Mouse (Mus musculus): ENCODE measurements around the gene Ppara. TPM values are rescaled to one million over a fixed set of nuclear protein-coding genes. Genes with fewer than 3 reads are reported as not detected.

The Ppara gene
- total and polyA plus RNA-seq, 3 experiments: 12.9 to 60.7 (median 53.1) TPM

GRCm38 (mm10) chr15:85807404-85807803 is 72.6 kb downstream of the Ppara start:
- Histone ChIP-seq H3K27me3 (ENCODE audit: control insufficient read depth, insufficient read depth, low read length) (no peaks in the 10 kb centered on the region), H3K4me1 (ENCODE audit: control insufficient read depth, insufficient read depth, low read length) (peaks cover 3% of the 10 kb centered on the region), H3K79me2 (replicated peaks; ENCODE audit: control insufficient read depth, insufficient read depth, low read length) (no peaks in the 10 kb centered on the region), H3K9ac (ENCODE audit: low read depth, low read length) (no peak overlapping the region), H3K4me3 (no peak overlapping the region), H3K36me3 (ENCODE audit: control insufficient read depth, insufficient read depth, low read length) (no peaks in the 10 kb centered on the region), H3K27ac (no peak overlapping the region)
- TF ChIP-seq POLR2A (IDR thresholded peaks at IDR 0.05; ENCODE audit: insufficient read depth, low read depth, low read length) (no peak), EP300 (IDR thresholded peaks at IDR 0.05; ENCODE audit: insufficient read depth, low read depth, low read length) (no peak), CTCF (IDR thresholded peaks at IDR 0.05) (no peak)
- intact Hi-C loops (cut with DNase I): no loop called here
- WGBS: 83% methylated on average over 4 of the region's 4 CpGs
- DNase-seq: no peak

- Histone ChIP-seq H3K4me1 (ENCODE audit: control insufficient read depth, insufficient read depth, low read length) (peaks cover 3% of the 10 kb centered on the region), H3K4me3 (no peak overlapping the region), H3K79me2 (replicated peaks; ENCODE audit: control insufficient read depth, insufficient read depth, low read length) (no peaks in the 10 kb centered on the region), H3K27me3 (ENCODE audit: control insufficient read depth, insufficient read depth, low read length) (no peaks in the 10 kb centered on the region), H3K9ac (ENCODE audit: low read depth, low read length) (no peak overlapping the region), H3K36me3 (ENCODE audit: control insufficient read depth, insufficient read depth, low read length) (no peaks in the 10 kb centered on the region), H3K27ac (peak overlapping the region; percentile 55)
- TF ChIP-seq EP300 (IDR thresholded peaks at IDR 0.05; ENCODE audit: insufficient read depth, low read depth, low read length) (no peak), CTCF (IDR thresholded peaks at IDR 0.05) (no peak), POLR2A (IDR thresholded peaks at IDR 0.05; ENCODE audit: insufficient read depth, low read depth, low read length) (no peak)
- 78% methylated on average over 6 of the region's 6 CpGs for WGBS
- intact Hi-C loops (cut with DNase I): no loop called here
- DNase-seq: no peak
These were observed 73.2 kb downstream of the Ppara start for GRCm38 (mm10) chr15:85808031-85808430.

GRCm38 (mm10) chr15:85808434-85808833 is 73.7 kb downstream of the Ppara start:
- Histone ChIP-seq H3K36me3 (ENCODE audit: control insufficient read depth, insufficient read depth, low read length) (no peaks in the 10 kb centered on the region), H3K4me1 (ENCODE audit: control insufficient read depth, insufficient read depth, low read length) (peaks cover 3% of the 10 kb centered on the region), H3K4me3 (no peak overlapping the region), H3K79me2 (replicated peaks; ENCODE audit: control insufficient read depth, insufficient read depth, low read length) (no peaks in the 10 kb centered on the region), H3K9ac (ENCODE audit: low read depth, low read length) (no peak overlapping the region), H3K27ac (peak overlapping the region; percentile 55), H3K27me3 (ENCODE audit: control insufficient read depth, insufficient read depth, low read length) (no peaks in the 10 kb centered on the region)
- TF ChIP-seq EP300 (IDR thresholded peaks at IDR 0.05; ENCODE audit: insufficient read depth, low read depth, low read length) (peak; percentile 55; the same call in 1 of the 2 replicates), CTCF (IDR thresholded peaks at IDR 0.05) (peak; percentile 39), POLR2A (IDR thresholded peaks at IDR 0.05; ENCODE audit: insufficient read depth, low read depth, low read length) (no peak)
- intact Hi-C loops (cut with DNase I): no loop called here
- DNase-seq: peak in 1 of 2 experiments; percentile 33
- 56% methylated on average over 8 of the region's 8 CpGs for WGBS

- H3K4me3 ChIP-seq: no peak overlapping the region
- no peak for DNase-seq
- H3K79me2 ChIP-seq (replicated peaks; ENCODE audit: control insufficient read depth, insufficient read depth, low read length): no peaks in the 10 kb centered on the region
- WGBS: 85% methylated on average over 12 of the region's 12 CpGs
- H3K36me3 ChIP-seq (ENCODE audit: control insufficient read depth, insufficient read depth, low read length): no peaks in the 10 kb centered on the region
- H3K4me1 ChIP-seq (ENCODE audit: control insufficient read depth, insufficient read depth, low read length): peaks cover 3% of the 10 kb centered on the region
- peak overlapping the region; percentile 55 for H3K27ac ChIP-seq
- no peak for TF ChIP-seq CTCF (IDR thresholded peaks at IDR 0.05)
- TF ChIP-seq POLR2A (IDR thresholded peaks at IDR 0.05; ENCODE audit: insufficient read depth, low read depth, low read length): no peak
- TF ChIP-seq EP300 (IDR thresholded peaks at IDR 0.05; ENCODE audit: insufficient read depth, low read depth, low read length): no peak
- intact Hi-C loops (cut with DNase I): no loop called here
- H3K27me3 ChIP-seq (ENCODE audit: control insufficient read depth, insufficient read depth, low read length): no peaks in the 10 kb centered on the region
- H3K9ac ChIP-seq (ENCODE audit: low read depth, low read length): no peak overlapping the region; the same call in 1 of the 2 replicates
These were observed 74.3 kb downstream of the Ppara start for GRCm38 (mm10) chr15:85809091-85809490.

- peaks cover 3% of the 10 kb centered on the region for H3K4me1 ChIP-seq (ENCODE audit: control insufficient read depth, insufficient read depth, low read length)
- DNase-seq: no peak
- no peaks in the 10 kb centered on the region for H3K79me2 ChIP-seq (replicated peaks; ENCODE audit: control insufficient read depth, insufficient read depth, low read length)
- no peak for TF ChIP-seq CTCF (IDR thresholded peaks at IDR 0.05)
- TF ChIP-seq EP300 (IDR thresholded peaks at IDR 0.05; ENCODE audit: insufficient read depth, low read depth, low read length): no peak
- 0 out of 2 replicates have a peak, but pooled peaks have one; percentile 34 for TF ChIP-seq POLR2A (IDR thresholded peaks at IDR 0.05; ENCODE audit: insufficient read depth, low read depth, low read length)
- peak overlapping the region; percentile 97 for H3K27ac ChIP-seq
- WGBS: 54% methylated on average over 5 of the region's 5 CpGs
- intact Hi-C loops (cut with DNase I): loop anchor here (2.0 to 5.0 kb wide), 4 partner anchors 68 to 198 kb away; partner anchors contain the start of gene Trmu
- H3K9ac ChIP-seq (ENCODE audit: low read depth, low read length): peak overlapping the region; percentile 78
- peak overlapping the region; percentile 78 for H3K4me3 ChIP-seq
- H3K36me3 ChIP-seq (ENCODE audit: control insufficient read depth, insufficient read depth, low read length): no peaks in the 10 kb centered on the region
- no peaks in the 10 kb centered on the region for H3K27me3 ChIP-seq (ENCODE audit: control insufficient read depth, insufficient read depth, low read length)
These were observed 75.7 kb downstream of the Ppara start for GRCm38 (mm10) chr15:85810462-85810805.

- Histone ChIP-seq H3K27me3 (ENCODE audit: control insufficient read depth, insufficient read depth, low read length) (no peaks in the 10 kb centered on the region), H3K4me3 (peak overlapping the region; percentile 78), H3K9ac (ENCODE audit: low read depth, low read length) (peak overlapping the region; percentile 78), H3K27ac (peak overlapping the region; percentile 97), H3K79me2 (replicated peaks; ENCODE audit: control insufficient read depth, insufficient read depth, low read length) (no peaks in the 10 kb centered on the region), H3K36me3 (ENCODE audit: control insufficient read depth, insufficient read depth, low read length) (no peaks in the 10 kb centered on the region), H3K4me1 (ENCODE audit: control insufficient read depth, insufficient read depth, low read length) (peaks cover 3% of the 10 kb centered on the region)
- peak; percentile 88 to 91 for DNase-seq
- WGBS: 2% methylated on average over 36 of the region's 36 CpGs
- TF ChIP-seq EP300 (IDR thresholded peaks at IDR 0.05; ENCODE audit: insufficient read depth, low read depth, low read length) (peak; percentile 91), CTCF (IDR thresholded peaks at IDR 0.05) (peak; percentile 52), POLR2A (IDR thresholded peaks at IDR 0.05; ENCODE audit: insufficient read depth, low read depth, low read length) (no peak; the same call in 1 of the 2 replicates)
- intact Hi-C loops (cut with DNase I): loop anchor here (1.0 to 5.0 kb wide), 6 partner anchors 21 to 199 kb away; partner anchors contain the start of genes Gtse1, Trmu and Ttc38
These were observed 76.2 kb downstream of the Ppara start for GRCm38 (mm10) chr15:85810806-85811521.
